Comparison of ENCODE assay signal across 9 mouse cellular contexts in genomic region chr5:124078794-124079416, GRCm38 (mm10). TPM values are rescaled to one million over a fixed set of nuclear protein-coding genes. Genes with fewer than 3 reads are reported as not detected.
DNase-seq lines count a peak whose midpoint lies in the region; ATAC-seq and TF ChIP-seq lines count a peak whose summit lies in the region.
"Had no signal": no experiment of that assay in that cellular context is flagged by ENCODE, and none has a peak within 500 bp of the region (broad histone marks: within the 10 kb centered on the region; RNA-seq: fewer than 3 reads in every experiment).

No protein-coding gene starts in this region.

- peak; percentile 47 to 58 for DNase-seq in heart, postnatal 10 days
- DNase-seq in heart, adult 2 months, result no peak
- peak; percentile 72 for DNase-seq in stomach, postnatal 0 days (ENCODE audit: low spot score)
- DNase-seq in gastrocnemius, adult 18-20 months (ENCODE audit: low spot score), result no peak
- no peak for DNase-seq in adrenal gland, postnatal 25 days

- TF ChIP-seq CTCF in heart, adult 2 months (IDR thresholded peaks at IDR 0.05), result no peak
- TF ChIP-seq CTCF in cortical plate, adult 2 months (IDR thresholded peaks at IDR 0.05; ENCODE audit: extremely low read depth, insufficient read depth, low read length), result no peak
- no peak for TF ChIP-seq CTCF in stomach, postnatal 0 days (IDR thresholded peaks at IDR 0.05; ENCODE audit: low read depth)

- ATAC-seq in hindbrain, embryonic 16.5 days, result peak; percentile 90
- 0 out of 2 replicates have a peak, but pooled peaks have one; percentile 14 for ATAC-seq in megakaryocyte, adult 5-6 weeks (ENCODE audit: poor library complexity, severe bottlenecking)
- ATAC-seq in stomach, postnatal 0 days (ENCODE audit: low FRiP score, low TSS enrichment), result no peak

- H3K4me2 ChIP-seq in hindbrain, embryonic 16.5 days (ENCODE audit: low read length), result peak overlapping the region; percentile 24
- no peak overlapping the region for H3K4me2 ChIP-seq in stomach, postnatal 0 days (replicated peaks; ENCODE audit: low read depth)
- H3K4me2 ChIP-seq: stomach, embryonic 15.5 days had no signal

- no peaks in the 10 kb centered on the region for H3K27me3 ChIP-seq in heart, adult 2 months (ENCODE audit: control insufficient read depth, insufficient read depth, low read length)
- H3K27me3 ChIP-seq in hindbrain, embryonic 16.5 days (replicated peaks; ENCODE audit: control insufficient read depth, insufficient read depth, low read length), result no peaks in the 10 kb centered on the region
- no peaks in the 10 kb centered on the region for H3K27me3 ChIP-seq in stomach, postnatal 0 days (ENCODE audit: control insufficient read depth, insufficient read depth, low read length)
- H3K27me3 ChIP-seq: stomach, embryonic 15.5 days had no signal

- H3K27ac ChIP-seq in heart, adult 2 months, result no peak overlapping the region
- H3K27ac ChIP-seq in cortical plate, adult 2 months (ENCODE audit: insufficient read depth, low read length), result peak overlapping the region; percentile 24; the same call in 1 of the 2 replicates
- peak overlapping the region; percentile 69 for H3K27ac ChIP-seq in hindbrain, embryonic 16.5 days (ENCODE audit: low read depth, low read length)
- peak overlapping the region; percentile 50 for H3K27ac ChIP-seq in stomach, postnatal 0 days (replicated peaks)
- H3K27ac ChIP-seq: stomach, embryonic 15.5 days had no signal

- H3K4me1 ChIP-seq in heart, adult 2 months (ENCODE audit: control insufficient read depth, insufficient read depth, low read length), result peaks cover 3% of the 10 kb centered on the region; the same call in 1 of the 2 replicates
- H3K4me1 ChIP-seq in cortical plate, adult 2 months (ENCODE audit: control insufficient read depth, insufficient read depth, low read length), result peaks cover 3% of the 10 kb centered on the region
- H3K4me1 ChIP-seq in hindbrain, embryonic 16.5 days (ENCODE audit: control insufficient read depth, insufficient read depth, low read depth, low read length), result peaks cover 2% of the 10 kb centered on the region; the same call in 1 of the 2 replicates
- peaks cover 4% of the 10 kb centered on the region; the same call in 1 of the 2 replicates for H3K4me1 ChIP-seq in stomach, postnatal 0 days (replicated peaks; ENCODE audit: control insufficient read depth, insufficient read depth)

- H3K9ac ChIP-seq in heart, adult 2 months (ENCODE audit: low read depth, low read length), result no peak overlapping the region
- H3K9ac ChIP-seq in hindbrain, embryonic 16.5 days (ENCODE audit: low read depth, low read length), result no peak overlapping the region
- peak overlapping the region; percentile 23; the same call in 1 of the 2 replicates for H3K9ac ChIP-seq in stomach, postnatal 0 days (ENCODE audit: low read length)
- H3K9ac ChIP-seq: stomach, embryonic 15.5 days had no signal

- H3K9me3 ChIP-seq in hindbrain, embryonic 16.5 days (ENCODE audit: control insufficient read depth, low read length), result no peaks in the 10 kb centered on the region
- H3K9me3 ChIP-seq in stomach, postnatal 0 days (ENCODE audit: control insufficient read depth, low read length), result no peaks in the 10 kb centered on the region
- H3K9me3 ChIP-seq: stomach, embryonic 15.5 days had no signal

- no peak overlapping the region for H3K4me3 ChIP-seq in heart, adult 2 months
- H3K4me3 ChIP-seq in cortical plate, adult 2 months (ENCODE audit: insufficient read depth, low read length), result peak overlapping the region; percentile 8
- no peak overlapping the region for H3K4me3 ChIP-seq in hindbrain, embryonic 16.5 days (ENCODE audit: low read length)
- H3K4me3 ChIP-seq in stomach, postnatal 0 days (ENCODE audit: low read depth, low read length), result no peak overlapping the region
- H3K4me3 ChIP-seq: stomach, embryonic 15.5 days had no signal

- no peaks in the 10 kb centered on the region for H3K36me3 ChIP-seq in heart, adult 2 months (ENCODE audit: control insufficient read depth, insufficient read depth, low read length)
- H3K36me3 ChIP-seq in hindbrain, embryonic 16.5 days (ENCODE audit: control insufficient read depth, insufficient read depth, low read length), result 0 out of 2 replicates have a peak, but pooled peaks cover 2% of the 10 kb centered on the region
- no peaks in the 10 kb centered on the region for H3K36me3 ChIP-seq in stomach, postnatal 0 days (ENCODE audit: control insufficient read depth, insufficient read depth, low read length)
- H3K36me3 ChIP-seq: stomach, embryonic 15.5 days had no signal

- TF ChIP-seq EP300 in heart, adult 2 months (IDR thresholded peaks at IDR 0.05; ENCODE audit: insufficient read depth, low read depth, low read length), result no peak
- TF ChIP-seq EP300 in stomach, postnatal 0 days (optimal IDR thresholded peaks at IDR 0.05), result no peak

- TF ChIP-seq POLR2A in heart, adult 2 months (IDR thresholded peaks at IDR 0.05; ENCODE audit: insufficient read depth, low read depth, low read length), result no peak
- no peak for TF ChIP-seq POLR2A in cortical plate, adult 2 months (IDR thresholded peaks at IDR 0.05; ENCODE audit: extremely low read depth, insufficient read depth, low read length)

- WGBS in heart, adult 2 months, result 76% methylated on average over 9 of the region's 9 CpGs
- WGBS in hindbrain, embryonic 16.5 days, result 37% methylated on average over 9 of the region's 9 CpGs
- 59% methylated on average over 9 of the region's 9 CpGs for WGBS in stomach, postnatal 0 days

- intact Hi-C loops in heart, postnatal 10 days (cut with DNase I), result loop anchor here (5.0 kb wide), 1 partner anchor 37 kb away; no protein-coding TSS in a partner anchor
- intact Hi-C loops in heart, adult 2 months (cut with DNase I), result loop anchor here (5.0 kb wide), 1 partner anchor 42 kb away; no protein-coding TSS in a partner anchor

- H3K79me2 ChIP-seq in heart, adult 2 months (replicated peaks; ENCODE audit: control insufficient read depth, insufficient read depth, low read length), result no peaks in the 10 kb centered on the region

RNA-seq across cellular contexts. Expression of gene Abcb9, which starts 16.7 kb away (rescaled TPM):
- 1 to 10 TPM; 6.5 to 6.7 TPM for total RNA-seq in heart, postnatal 10 days (2021)
- total RNA-seq in heart, adult 2 months (2021), result 1 to 10 TPM; 8.9 to 9.9 TPM
- 7.8 and 10.1 TPM in 2 replicates for polyA plus RNA-seq in heart, adult 2 months (2012; rRNA removed)
- polyA plus RNA-seq in cortical plate, adult 2 months (2012; rRNA removed), result 35.5 and 37.8 TPM in 2 replicates
- 27.2 and 28.1 TPM in 2 replicates for polyA plus RNA-seq in hindbrain, embryonic 16.5 days (2015; fragmentation: Nextera tagmentation; extraction: Ambion mirVana)
- total RNA-seq in megakaryocyte, adult 5-6 weeks (2015), result 0.62 and 1.4 TPM in 2 replicates
- total RNA-seq in megakaryocyte, adult 5-6 weeks (2017), result 0.12 and 1.3 TPM in 2 replicates
- polyA plus RNA-seq in stomach, postnatal 0 days (2015; fragmentation: Nextera tagmentation; extraction: Ambion mirVana), result 7.7 and 8.2 TPM in 2 replicates
- total RNA-seq in gastrocnemius, adult 18-20 months (2021), result 1 to 10 TPM; 8.4 to 8.9 TPM
- 10.8 and 11.8 TPM in 2 replicates for total RNA-seq in adrenal gland, postnatal 25 days (2021)

RNA-seq across cellular contexts. Expression of gene Ogfod2, which starts 33.2 kb away (rescaled TPM):
- total RNA-seq in heart, postnatal 10 days (2021), result 10 to 100 TPM; 11.9 to 14.2 TPM
- total RNA-seq in heart, adult 2 months (2021), result 10 to 100 TPM; 14.6 to 16.4 TPM
- polyA plus RNA-seq in heart, adult 2 months (2012; rRNA removed), result 25.5 and 30.0 TPM in 2 replicates
- polyA plus RNA-seq in cortical plate, adult 2 months (2012; rRNA removed), result 43.2 and 45.1 TPM in 2 replicates
- 41.9 and 44.2 TPM in 2 replicates for polyA plus RNA-seq in hindbrain, embryonic 16.5 days (2015; fragmentation: Nextera tagmentation; extraction: Ambion mirVana)
- total RNA-seq in megakaryocyte, adult 5-6 weeks (2015), result 3.4 and 3.6 TPM in 2 replicates
- total RNA-seq in megakaryocyte, adult 5-6 weeks (2017), result 2.6 and 6.4 TPM in 2 replicates
- polyA plus RNA-seq in stomach, postnatal 0 days (2015; fragmentation: Nextera tagmentation; extraction: Ambion mirVana), result 19.0 and 21.0 TPM in 2 replicates
- total RNA-seq in gastrocnemius, adult 18-20 months (2021), result 10 to 100 TPM; 13.2 to 14.5 TPM
- 44.7 and 55.0 TPM in 2 replicates for total RNA-seq in adrenal gland, postnatal 25 days (2021)

RNA-seq across cellular contexts. Expression of gene Arl6ip4, which starts 37.0 kb away (rescaled TPM):
- total RNA-seq in heart, postnatal 10 days (2021), result 10 to 100 TPM; 47.9 to 52.7 TPM
- 10 to 100 TPM; 34.2 to 41.5 TPM for total RNA-seq in heart, adult 2 months (2021)
- 16.9 and 17.5 TPM in 2 replicates for polyA plus RNA-seq in heart, adult 2 months (2012; rRNA removed)
- 72.5 and 78.9 TPM in 2 replicates for polyA plus RNA-seq in cortical plate, adult 2 months (2012; rRNA removed)
- 75.3 and 81.1 TPM in 2 replicates for polyA plus RNA-seq in hindbrain, embryonic 16.5 days (2015; fragmentation: Nextera tagmentation; extraction: Ambion mirVana)
- 45.4 and 53.0 TPM in 2 replicates for total RNA-seq in megakaryocyte, adult 5-6 weeks (2015)
- 80.5 and 87.7 TPM in 2 replicates for total RNA-seq in megakaryocyte, adult 5-6 weeks (2017)
- polyA plus RNA-seq in stomach, postnatal 0 days (2015; fragmentation: Nextera tagmentation; extraction: Ambion mirVana), result 77.1 and 78.9 TPM in 2 replicates
- 10 to 100 TPM; 39.1 TPM for total RNA-seq in gastrocnemius, adult 18-20 months (2021)
- total RNA-seq in adrenal gland, postnatal 25 days (2021), result 56.9 and 86.5 TPM in 2 replicates

RNA-seq across cellular contexts. Expression of gene Vps37b, which starts 46.8 kb away (rescaled TPM):
- total RNA-seq in heart, postnatal 10 days (2021), result 10 to 100 TPM; 38.0 to 46.7 TPM
- total RNA-seq in heart, adult 2 months (2021), result 10 to 100 TPM; 16.0 to 16.7 TPM
- polyA plus RNA-seq in heart, adult 2 months (2012; rRNA removed), result 22.7 and 29.4 TPM in 2 replicates
- polyA plus RNA-seq in cortical plate, adult 2 months (2012; rRNA removed), result 48.4 and 48.7 TPM in 2 replicates
- 70.9 and 81.1 TPM in 2 replicates for polyA plus RNA-seq in hindbrain, embryonic 16.5 days (2015; fragmentation: Nextera tagmentation; extraction: Ambion mirVana)
- total RNA-seq in megakaryocyte, adult 5-6 weeks (2015), result 28.9 and 29.2 TPM in 2 replicates
- total RNA-seq in megakaryocyte, adult 5-6 weeks (2017), result 29.1 and 29.9 TPM in 2 replicates
- 31.0 and 35.8 TPM in 2 replicates for polyA plus RNA-seq in stomach, postnatal 0 days (2015; fragmentation: Nextera tagmentation; extraction: Ambion mirVana)
- total RNA-seq in gastrocnemius, adult 18-20 months (2021), result 1 to 10 TPM; 5.7 to 6.6 TPM
- 75.2 and 101 TPM in 2 replicates for total RNA-seq in adrenal gland, postnatal 25 days (2021)

Comparison
In these comparisons a context has a peak if more than half of its experiments do, and no peak if none do; other contexts are left out.
1. DNase-seq: peak in heart, postnatal 10 days (2 of 2) and stomach, postnatal 0 days (single experiment); none in heart, adult 2 months (0 of 2), gastrocnemius, adult 18-20 months (single experiment) and adrenal gland, postnatal 25 days (single experiment).